Mouse (Mus musculus) urinary bladder, postnatal 25 days (tissue): ENCODE data around the gene Ang.
A peak's percentile ranks its signal among the peaks of the same experiment; 100 is the strongest.

Source experiments
- DNase-seq: peaks from one replicate; pipeline ENCODE4 v3.0.0; 2022; ENCODE audit warnings: low spot score

The Ang gene

GRCm38 (mm10) chr14:51090921-51091900 is at the start of gene Ang, which contains the start of gene Rnase4:
Ang (plus strand) TSS chr14:51091150.
Rnase4 (plus strand) TSS chr14:51091077.
- peak; percentile 63 for DNase-seq

- no peak for DNase-seq
These were observed 49.2 kb upstream of the Ang start, which contains the start of gene Rnase9 for GRCm38 (mm10) chr14:51041769-51042168. Rnase9 (minus strand) TSS chr14:51041869.

- DNase-seq, result no peak
These were observed 43.1 kb upstream of the Ang start for GRCm38 (mm10) chr14:51047846-51048245.

GRCm38 (mm10) chr14:51050063-51050462 is 40.9 kb upstream of the Ang start, which contains the start of gene Rnase11:
Rnase11 (minus strand) TSS chr14:51050163.
- no peak for DNase-seq

GRCm38 (mm10) chr14:51051941-51052340 is 39.0 kb upstream of the Ang start:
- DNase-seq, result no peak

- no peak for DNase-seq
These were observed 37.8 kb upstream of the Ang start for GRCm38 (mm10) chr14:51053176-51053575.

- DNase-seq, result no peak
These were observed 36.4 kb upstream of the Ang start for GRCm38 (mm10) chr14:51054243-51055237.

GRCm38 (mm10) chr14:51057401-51057831 is 33.5 kb upstream of the Ang start, which contains the start of gene Rnase12:
Rnase12 (minus strand) TSS chr14:51057661.
- no peak for DNase-seq

GRCm38 (mm10) chr14:51060761-51061160 is 30.2 kb upstream of the Ang start:
- no peak for DNase-seq

- DNase-seq, result no peak
These were observed 22.0 kb upstream of the Ang start for GRCm38 (mm10) chr14:51068956-51069355.

GRCm38 (mm10) chr14:51069617-51070016 is 21.3 kb upstream of the Ang start:
- DNase-seq, result no peak

GRCm38 (mm10) chr14:51074335-51074734 is 16.6 kb upstream of the Ang start, which contains the start of gene Olfr750:
Olfr750 (minus strand) TSS chr14:51074435.
- DNase-seq, result no peak

- no peak for DNase-seq
These were observed 11.8 kb upstream of the Ang start for GRCm38 (mm10) chr14:51079180-51079579.

GRCm38 (mm10) chr14:51081035-51081434 is 9.9 kb upstream of the Ang start:
- no peak for DNase-seq

GRCm38 (mm10) chr14:51082599-51083581 is 8.1 kb upstream of the Ang start:
- DNase-seq, result peak; percentile 48

- DNase-seq, result no peak
These were observed 7.1 kb upstream of the Ang start for GRCm38 (mm10) chr14:51083805-51084204.

- DNase-seq, result no peak
These were observed 5.9 kb upstream of the Ang start for GRCm38 (mm10) chr14:51085086-51085485.

GRCm38 (mm10) chr14:51085911-51086310 is 5.0 kb upstream of the Ang start:
- DNase-seq, result no peak

GRCm38 (mm10) chr14:51087762-51088161 is 3.2 kb upstream of the Ang start:
- DNase-seq, result no peak

- peak; percentile 77 for DNase-seq
These were observed 2.6 kb upstream of the Ang start for GRCm38 (mm10) chr14:51088166-51088969.
